Comparison of ENCODE assay signal across 14 mouse cellular contexts in the genomic region with DNA sequence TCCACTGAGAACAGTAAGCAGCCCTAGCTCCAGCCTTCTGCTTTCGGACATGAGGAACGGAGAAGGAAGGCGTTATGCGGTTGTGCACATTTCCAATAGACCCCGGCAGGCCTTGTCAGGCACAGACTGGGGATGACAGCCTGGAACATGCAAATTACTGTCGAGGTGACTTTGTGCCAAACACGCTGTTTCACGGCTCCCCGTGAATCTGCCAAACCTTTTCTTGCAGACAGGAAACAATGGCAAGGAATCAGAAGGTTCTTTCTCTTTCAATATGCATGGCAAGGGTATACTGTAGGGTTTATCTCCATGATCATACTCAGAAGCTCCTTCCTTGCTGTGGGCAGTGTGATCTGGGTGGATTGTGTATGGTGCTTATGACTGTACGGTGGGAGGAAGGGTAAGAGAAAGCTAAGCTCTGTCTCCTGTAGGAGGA.
DNase-seq lines count a peak whose midpoint lies in the region; ATAC-seq and TF ChIP-seq lines count a peak whose summit lies in the region.
"Had no signal": no experiment of that assay in that cellular context is flagged by ENCODE, and none has a peak within 500 bp of the region (broad histone marks: within the 10 kb centered on the region; RNA-seq: fewer than 3 reads in every experiment).

No protein-coding gene starts in this region.

- no peaks in the 10 kb centered on the region for H3K36me3 ChIP-seq in hindbrain, embryonic 13.5 days
- H3K36me3 ChIP-seq in midbrain, embryonic 14.5 days (ENCODE audit: control insufficient read depth, insufficient read depth, low read length): no peaks in the 10 kb centered on the region
- H3K36me3 ChIP-seq: embryonic facial prominence, embryonic 15.5 days; liver, embryonic 15.5 days had no signal

- no peak for TF ChIP-seq POLR2A in brain, embryonic 14.5 days (IDR thresholded peaks at IDR 0.05; ENCODE audit: borderline replicate concordance, extremely low read depth, insufficient read depth, insufficient read length, poor library complexity, severe bottlenecking)

- no peak for TF ChIP-seq CTCF in brain, embryonic 14.5 days (IDR thresholded peaks at IDR 0.05; ENCODE audit: borderline replicate concordance, extremely low read depth, insufficient read depth, insufficient read length)

- intact Hi-C loops in heart, postnatal 36 days (cut with DNase I): no loop called here

- H3K27me3 ChIP-seq in hindbrain, embryonic 13.5 days: no peaks in the 10 kb centered on the region
- no peaks in the 10 kb centered on the region for H3K27me3 ChIP-seq in midbrain, embryonic 14.5 days (ENCODE audit: control insufficient read depth, insufficient read depth, low read length)
- H3K27me3 ChIP-seq: embryonic facial prominence, embryonic 15.5 days; liver, embryonic 15.5 days had no signal

- H3K9me3 ChIP-seq in hindbrain, embryonic 13.5 days: no peaks in the 10 kb centered on the region
- H3K9me3 ChIP-seq in midbrain, embryonic 14.5 days (ENCODE audit: control insufficient read depth, low read length): no peaks in the 10 kb centered on the region
- H3K9me3 ChIP-seq: embryonic facial prominence, embryonic 15.5 days; liver, embryonic 15.5 days had no signal

- H3K4me3 ChIP-seq in hindbrain, embryonic 13.5 days: no peak overlapping the region
- H3K4me3 ChIP-seq in midbrain, embryonic 14.5 days (replicated peaks; ENCODE audit: low read depth, low read length): no peak overlapping the region
- H3K4me3 ChIP-seq: embryonic facial prominence, embryonic 15.5 days; liver, embryonic 15.5 days had no signal

- peak overlapping the region; percentile 91 for H3K27ac ChIP-seq in hindbrain, embryonic 13.5 days
- H3K27ac ChIP-seq in midbrain, embryonic 14.5 days (replicated peaks; ENCODE audit: low read depth, low read length): peak overlapping the region; percentile 73
- H3K27ac ChIP-seq: embryonic facial prominence, embryonic 15.5 days; liver, embryonic 15.5 days had no signal

- peak; percentile 34; the same call in 1 of the 2 replicates for ATAC-seq in hindbrain, embryonic 13.5 days (ENCODE audit: low FRiP score)
- peak; percentile 38; the same call in 1 of the 2 replicates for ATAC-seq in midbrain, embryonic 14.5 days (ENCODE audit: low FRiP score, low TSS enrichment)

- peaks cover 64% of the 10 kb centered on the region for H3K4me1 ChIP-seq in hindbrain, embryonic 13.5 days (replicated peaks)
- peaks cover 49% of the 10 kb centered on the region for H3K4me1 ChIP-seq in midbrain, embryonic 14.5 days (ENCODE audit: control insufficient read depth, insufficient read depth, low read length)
- H3K4me1 ChIP-seq: embryonic facial prominence, embryonic 15.5 days; liver, embryonic 15.5 days had no signal

- peak overlapping the region; percentile 58 for H3K9ac ChIP-seq in hindbrain, embryonic 13.5 days
- H3K9ac ChIP-seq in midbrain, embryonic 14.5 days (replicated peaks; ENCODE audit: low read length): peak overlapping the region; percentile 6; the same call in 1 of the 2 replicates
- H3K9ac ChIP-seq: embryonic facial prominence, embryonic 15.5 days; liver, embryonic 15.5 days had no signal

- 42% methylated on average over 10 of the region's 10 CpGs for WGBS in hindbrain, embryonic 13.5 days
- WGBS in midbrain, embryonic 14.5 days: 29% methylated on average over 10 of the region's 10 CpGs

- no peak overlapping the region for H3K4me2 ChIP-seq in hindbrain, embryonic 13.5 days
- H3K4me2 ChIP-seq in midbrain, embryonic 14.5 days (ENCODE audit: low read length): no peak overlapping the region
- H3K4me2 ChIP-seq: embryonic facial prominence, embryonic 15.5 days; liver, embryonic 15.5 days had no signal

- peak; percentile 50 to 60 for DNase-seq in frontal cortex, postnatal 36 days (ENCODE audit: low spot score in 2 of 2)
- DNase-seq in frontal cortex, postnatal 25 days (ENCODE audit: low spot score in 2 of 2): no peak
- DNase-seq in brain, embryonic 14.5 days (ENCODE audit: low read depth): peak; percentile 89
- peak; percentile 51 for DNase-seq in midbrain, embryonic 14.5 days
- DNase-seq in heart, postnatal 36 days: no peak
- DNase-seq in lung, postnatal 36 days: no peak
- DNase-seq in cerebellum, adult 9-10 months: no peak
- DNase-seq: cerebellum, adult 18-20 months; gastrocnemius, postnatal 10 days; kidney, adult 18-20 months; thymus, adult 2 months had no signal

Comparison
In these comparisons a context has a peak if more than half of its experiments do, and no peak if none do; other contexts are left out.
1. DNase-seq: peak in frontal cortex, postnatal 36 days (2 of 2), brain, embryonic 14.5 days (single experiment) and midbrain, embryonic 14.5 days (single experiment); none in frontal cortex, postnatal 25 days (0 of 2), heart, postnatal 36 days (0 of 2), lung, postnatal 36 days (single experiment) and cerebellum, adult 9-10 months (single experiment).